Mouse (Mus musculus) spleen, adult 18-20 months (tissue): ENCODE measurements around the gene Susd6.
A peak's percentile ranks its signal among the peaks of the same experiment; 100 is the strongest.

Experiments used
- DNase-seq, 2 experiments: peaks; one replicate each; pipeline ENCODE4 v3.0.0; 2022; ENCODE audit warnings: mixed read lengths in 2 of 2

Susd6 gene

GRCm38 (mm10) chr12:80881121-80881520 lies 90.8 kb downstream of the Susd6 start:
- no peak for DNase-seq

GRCm38 (mm10) chr12:80883278-80883677 lies 93.0 kb downstream of the Susd6 start:
- DNase-seq, result no peak

GRCm38 (mm10) chr12:80883881-80884280 lies 93.6 kb downstream of the Susd6 start:
- DNase-seq, result no peak

- no peak for DNase-seq
These were observed 95.3 kb downstream of the Susd6 start for GRCm38 (mm10) chr12:80885301-80886288.

DNA sequence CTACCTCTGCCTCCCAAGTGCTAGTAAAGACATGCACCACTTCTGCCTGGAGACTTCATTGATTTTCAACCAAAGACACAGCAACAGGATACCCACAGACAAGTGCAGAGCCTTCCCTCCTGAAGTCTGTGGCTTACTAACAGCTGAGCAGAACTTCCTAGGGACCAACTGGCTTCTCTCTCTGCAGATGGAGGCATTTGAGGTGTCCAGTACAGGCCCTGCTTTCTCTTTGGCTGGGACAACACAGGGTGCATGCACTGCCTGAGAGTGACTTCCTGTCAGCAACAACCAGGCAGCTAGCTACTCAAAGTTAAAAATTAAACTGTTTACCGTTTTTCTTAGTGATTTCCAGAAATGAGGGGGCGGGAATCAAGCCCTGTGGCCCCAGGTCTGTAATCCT lies 96.7 kb downstream of the Susd6 start:
- no peak for DNase-seq

DNA sequence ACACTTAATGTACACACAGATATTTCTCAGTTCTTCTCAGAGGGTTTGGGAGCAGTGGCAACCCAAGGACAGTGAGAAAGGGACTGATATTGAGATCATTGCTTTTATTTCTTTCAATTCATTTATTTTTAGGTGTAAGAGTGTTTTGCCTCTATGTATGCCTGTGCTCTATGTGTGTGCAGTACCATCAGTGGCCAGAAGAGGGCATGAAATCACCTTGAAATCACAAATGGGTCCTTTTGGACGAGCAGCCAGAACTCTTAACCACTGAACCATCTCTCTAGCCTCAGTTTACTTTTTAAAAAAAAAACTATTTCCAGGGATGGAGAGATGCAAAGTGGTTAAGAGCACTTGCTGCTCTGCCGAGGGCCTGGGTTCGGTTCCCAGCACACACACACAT lies 99.0 kb downstream of the Susd6 start:
- no peak for DNase-seq

DNA sequence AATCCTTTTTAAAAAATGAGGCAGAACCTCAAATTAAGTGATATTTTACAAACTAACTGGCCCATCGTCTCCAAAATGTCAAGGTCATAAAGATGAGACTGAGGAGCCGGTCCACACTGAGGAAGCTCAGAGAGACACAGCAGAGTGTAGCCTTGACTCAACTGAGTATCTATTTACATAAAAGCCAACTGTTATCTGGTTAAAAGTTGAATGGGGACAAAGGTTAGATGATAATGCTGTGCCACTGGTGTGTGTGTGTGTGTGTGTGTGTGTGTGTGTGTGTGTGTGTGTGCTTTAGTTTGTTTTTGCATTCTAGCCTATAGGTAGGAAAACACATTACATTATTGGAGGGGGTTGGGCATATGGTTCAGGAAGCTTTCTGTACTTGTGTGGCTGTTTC lies 100.8 kb downstream of the Susd6 start:
- DNase-seq, result no peak

- no peak for DNase-seq
These were observed 103.6 kb downstream of the Susd6 start for GRCm38 (mm10) chr12:80893720-80894494.

- peak; percentile 27 to 57 for DNase-seq
These were observed 104.8 kb downstream of the Susd6 start for GRCm38 (mm10) chr12:80894973-80895570.

- DNase-seq, result no peak
These were observed 119.3 kb downstream of the Susd6 start for GRCm38 (mm10) chr12:80909631-80910030.

GRCm38 (mm10) chr12:80917764-80918163 lies 127.5 kb downstream of the Susd6 start:
- peak; percentile 27 to 52 for DNase-seq

GRCm38 (mm10) chr12:80921301-80921700 lies 131.0 kb downstream of the Susd6 start:
- no peak for DNase-seq

- DNase-seq, result no peak
These were observed 132.6 kb downstream of the Susd6 start for GRCm38 (mm10) chr12:80922869-80923268.

GRCm38 (mm10) chr12:80923602-80924001 lies 133.3 kb downstream of the Susd6 start:
- no peak for DNase-seq

DNA sequence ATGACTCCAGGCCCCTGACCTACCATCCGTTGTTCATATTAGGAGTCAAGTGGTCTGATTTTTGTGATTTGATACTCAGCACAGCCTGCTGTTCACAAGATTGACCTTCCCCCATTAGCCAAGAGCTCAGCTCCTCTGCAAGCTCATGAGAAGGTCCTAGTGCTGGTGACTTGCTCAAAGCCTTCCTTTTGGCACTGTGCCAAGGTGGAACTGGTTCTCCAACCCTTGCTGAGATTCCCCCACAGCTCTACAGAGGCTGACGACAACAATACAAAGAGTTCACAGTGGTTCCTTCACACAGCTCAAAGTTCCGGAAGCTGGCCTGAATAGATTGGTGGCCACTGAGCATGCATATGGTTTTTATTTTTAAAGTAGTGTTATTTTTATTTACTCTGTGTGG lies 133.9 kb downstream of the Susd6 start:
- no peak for DNase-seq

- no peak for DNase-seq
These were observed 135.6 kb downstream of the Susd6 start for GRCm38 (mm10) chr12:80925919-80926318.

DNA sequence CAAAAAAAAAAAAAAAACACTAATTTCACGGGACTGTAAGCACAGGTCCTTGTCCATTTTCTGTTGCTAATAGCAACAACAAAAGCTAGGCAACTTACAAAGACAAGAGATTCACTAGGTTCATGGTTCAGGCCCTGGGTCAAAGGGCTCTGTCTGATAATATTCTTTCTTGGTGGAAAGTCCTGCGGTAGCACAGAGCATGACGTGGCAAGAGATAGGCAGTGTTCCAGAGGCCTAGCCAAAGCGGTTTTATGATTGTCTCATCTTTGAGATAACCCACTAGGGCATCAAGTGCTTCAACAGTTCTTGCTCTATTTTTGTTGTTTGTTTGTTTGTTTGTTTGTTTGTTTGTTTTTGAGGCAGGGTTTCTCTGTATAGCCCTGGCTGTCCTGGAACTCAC lies 136.2 kb downstream of the Susd6 start:
- DNase-seq, result no peak

GRCm38 (mm10) chr12:80927518-80927917 lies 137.2 kb downstream of the Susd6 start:
- DNase-seq, result no peak

- DNase-seq, result no peak
These were observed 138.6 kb downstream of the Susd6 start for GRCm38 (mm10) chr12:80928881-80929280.

DNA sequence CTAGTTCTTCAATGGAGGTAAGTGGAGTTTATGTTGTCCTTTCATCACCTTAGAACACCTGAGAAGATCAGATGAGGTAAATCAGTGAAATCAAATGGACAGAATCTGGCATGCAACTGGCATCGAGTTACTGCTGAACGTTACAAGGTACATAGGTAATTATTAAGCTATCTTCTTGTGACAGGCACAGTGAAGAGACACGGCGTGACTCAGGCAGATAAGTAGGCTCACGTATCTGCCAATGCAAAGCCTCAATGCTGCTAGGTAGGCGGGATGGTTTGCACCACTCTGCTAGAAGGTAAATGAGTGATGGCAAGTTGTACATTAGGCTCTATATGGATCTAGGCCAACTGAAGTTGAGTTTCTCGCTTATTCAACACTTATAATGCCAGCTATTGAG lies 139.8 kb downstream of the Susd6 start:
- no peak for DNase-seq
